Mouse (Mus musculus): ENCODE data around the gene Tns2.

The Tns2 gene

GRCm38 (mm10) chr15:102092222-102092621 lies 8.0 kb upstream of the Tns2 start:
- DNase-seq = no peak

- peak in 1 of 2 experiments; percentile 27 for DNase-seq
Measured at GRCm38 (mm10) chr15:102094157-102094556, 6.1 kb upstream of the Tns2 start.

- DNase-seq = no peak
Measured at GRCm38 (mm10) chr15:102094988-102095387, 5.2 kb upstream of the Tns2 start.

GRCm38 (mm10) chr15:102097147-102097915 lies 2.9 kb upstream of the Tns2 start:
- DNase-seq = no peak

- no peak for DNase-seq
Measured at GRCm38 (mm10) chr15:102097991-102098555, 2.1 kb upstream of the Tns2 start.

- DNase-seq = no peak
Measured at GRCm38 (mm10) chr15:102099260-102099659, 953 bp upstream of the Tns2 start.

GRCm38 (mm10) chr15:102099771-102100160 lies 447 bp upstream of the Tns2 start:
- DNase-seq = no peak

GRCm38 (mm10) chr15:102100996-102101671 lies 921 bp downstream of the Tns2 start:
- DNase-seq = peak in 1 of 2 experiments; percentile 73

GRCm38 (mm10) chr15:102101672-102102541 lies 1.7 kb downstream of the Tns2 start:
- DNase-seq = peak; percentile 79 to 92

- peak; percentile 84 for DNase-seq
Measured at GRCm38 (mm10) chr15:102102548-102103121, 2.4 kb downstream of the Tns2 start.

- DNase-seq = peak; percentile 57 to 73
Measured at GRCm38 (mm10) chr15:102103371-102103946, 3.2 kb downstream of the Tns2 start.

GRCm38 (mm10) chr15:102103947-102104555 lies 3.8 kb downstream of the Tns2 start:
- peak; percentile 94 to 98 for DNase-seq

- peak; percentile 88 to 90 for DNase-seq
Measured at GRCm38 (mm10) chr15:102105360-102105759, 5.1 kb downstream of the Tns2 start.

- DNase-seq = peak; percentile 68 to 69
Measured at GRCm38 (mm10) chr15:102105764-102106730, 5.8 kb downstream of the Tns2 start.

GRCm38 (mm10) chr15:102106754-102107456 lies 6.7 kb downstream of the Tns2 start:
- DNase-seq = peak in 1 of 2 experiments; percentile 54

GRCm38 (mm10) chr15:102107689-102108573 lies 7.7 kb downstream of the Tns2 start:
- DNase-seq = peak; percentile 57 to 84

- DNase-seq = peak; percentile 80 to 87
Measured at GRCm38 (mm10) chr15:102108651-102109525, 8.7 kb downstream of the Tns2 start.
